Mouse (Mus musculus): ENCODE results near the gene Igfbp6.
A peak's percentile ranks its signal among the peaks of the same experiment; 100 is the strongest.
"Not testable (repeated sequence)": the region's sequence is repeated elsewhere in the genome, so short reads cannot be mapped to it uniquely, and the experiment has no call there.

Igfbp6 gene

GRCm38 (mm10) chr15:102142914-102143912 lies 949 bp upstream of the Igfbp6 start:
- no peak for DNase-seq

- DNase-seq, result no peak
These were observed 564 bp downstream of the Igfbp6 start for GRCm38 (mm10) chr15:102144726-102145125.

- DNase-seq, result no peak
These were observed 1.2 kb downstream of the Igfbp6 start for GRCm38 (mm10) chr15:102145330-102145729.

- DNase-seq, result no peak
These were observed 1.9 kb downstream of the Igfbp6 start for GRCm38 (mm10) chr15:102146089-102146488.

GRCm38 (mm10) chr15:102146882-102147281 lies 2.7 kb downstream of the Igfbp6 start:
- DNase-seq, result peak; percentile 42

- no peak for DNase-seq
These were observed 3.7 kb downstream of the Igfbp6 start for GRCm38 (mm10) chr15:102147674-102148402.

- DNase-seq, result no peak
These were observed 5.4 kb downstream of the Igfbp6 start for GRCm38 (mm10) chr15:102149561-102149960.

GRCm38 (mm10) chr15:102150301-102151135 lies 6.4 kb downstream of the Igfbp6 start, which contains the start of gene Soat2:
TSS of gene Soat2 (plus strand) at chr15:102150526.
- DNase-seq, result no peak

- DNase-seq, result no peak
These were observed 8.5 kb downstream of the Igfbp6 start for GRCm38 (mm10) chr15:102152646-102153045.

GRCm38 (mm10) chr15:102155006-102155405 lies 10.8 kb downstream of the Igfbp6 start:
- not testable (repeated sequence) for DNase-seq

GRCm38 (mm10) chr15:102156836-102157235 lies 12.7 kb downstream of the Igfbp6 start:
- DNase-seq, result no peak

- no peak for DNase-seq
These were observed 16.4 kb downstream of the Igfbp6 start for GRCm38 (mm10) chr15:102160415-102161060.

GRCm38 (mm10) chr15:102163900-102164693 lies 19.9 kb downstream of the Igfbp6 start:
- DNase-seq, result no peak

GRCm38 (mm10) chr15:102165468-102166100 lies 21.4 kb downstream of the Igfbp6 start:
- no peak for DNase-seq

GRCm38 (mm10) chr15:102167620-102168021 lies 23.5 kb downstream of the Igfbp6 start:
- DNase-seq, result no peak

- no peak for DNase-seq
These were observed 24.9 kb downstream of the Igfbp6 start for GRCm38 (mm10) chr15:102169064-102169463.

GRCm38 (mm10) chr15:102173581-102173980 lies 29.4 kb downstream of the Igfbp6 start:
- DNase-seq, result no peak

- no peak for DNase-seq
These were observed 31.7 kb downstream of the Igfbp6 start for GRCm38 (mm10) chr15:102175736-102176319.

- DNase-seq, result no peak
These were observed 32.6 kb downstream of the Igfbp6 start for GRCm38 (mm10) chr15:102176571-102177316.

- DNase-seq, result no peak
These were observed 33.3 kb downstream of the Igfbp6 start for GRCm38 (mm10) chr15:102177417-102177816.

Data from right cerebral cortex, postnatal 4 days (tissue).